Mouse (Mus musculus): ENCODE data around the gene Frmd4a.

DNA sequence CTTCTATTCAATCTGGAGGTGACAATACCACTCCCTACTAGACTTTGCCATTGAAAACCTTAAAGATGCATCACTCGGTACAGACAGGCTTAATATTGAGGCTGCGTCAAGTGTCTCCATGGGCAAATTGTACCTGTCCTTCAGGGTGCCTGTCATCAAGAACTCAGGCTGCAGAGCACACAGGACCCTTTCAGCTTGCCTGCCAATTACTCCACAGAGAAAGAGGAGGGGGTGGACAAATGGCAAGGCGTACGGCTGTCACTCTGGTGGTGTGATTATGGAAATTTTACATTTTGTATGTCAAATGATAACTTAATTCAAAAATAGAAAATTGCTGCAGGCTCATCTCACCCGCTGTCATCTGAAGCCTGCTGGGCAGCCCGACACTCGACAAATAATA, 353.0 kb downstream of the Frmd4a start:
- no peak for TF ChIP-seq GATA1 (IDR thresholded peaks at IDR 0.05; ENCODE audit: borderline replicate concordance, low read length)
- TF ChIP-seq FLI1 (IDR thresholded peaks at IDR 0.05; ENCODE audit: low read length): no peak
